Mouse (Mus musculus) embryo, embryonic 9.5 days (tissue): Measurements from ENCODE around the gene Mast4.
A peak's percentile ranks its signal among the peaks of the same experiment; 100 is the strongest.

ENCODE experiments used
- DNase-seq: peaks from one replicate; pipeline ENCODE4 v3.0.0-alpha.2; 2017; ENCODE audit errors: extremely low spot score

The Mast4 gene

GRCm38 (mm10) chr13:102888895-102889490 is 445.3 kb downstream of the Mast4 start:
- no peak for DNase-seq

- no peak for DNase-seq
Measured at GRCm38 (mm10) chr13:102888211-102888610, 446.1 kb downstream of the Mast4 start.

GRCm38 (mm10) chr13:102887534-102887933 is 446.8 kb downstream of the Mast4 start:
- DNase-seq: no peak

GRCm38 (mm10) chr13:102886788-102887187 is 447.5 kb downstream of the Mast4 start:
- no peak for DNase-seq

- DNase-seq: no peak
Measured at GRCm38 (mm10) chr13:102886147-102886546, 448.1 kb downstream of the Mast4 start.

GRCm38 (mm10) chr13:102880381-102881076 is 453.8 kb downstream of the Mast4 start:
- no peak for DNase-seq

- no peak for DNase-seq
Measured at GRCm38 (mm10) chr13:102878631-102879030, 455.7 kb downstream of the Mast4 start.

GRCm38 (mm10) chr13:102877766-102878325 is 456.5 kb downstream of the Mast4 start:
- DNase-seq: no peak

- no peak for DNase-seq
Measured at GRCm38 (mm10) chr13:102877154-102877553, 457.1 kb downstream of the Mast4 start.

- no peak for DNase-seq
Measured at GRCm38 (mm10) chr13:102875520-102875919, 458.8 kb downstream of the Mast4 start.

GRCm38 (mm10) chr13:102875144-102875476 is 459.2 kb downstream of the Mast4 start:
- DNase-seq: no peak

- no peak for DNase-seq
Measured at GRCm38 (mm10) chr13:102874465-102875143, 459.7 kb downstream of the Mast4 start.

- DNase-seq: no peak
Measured at GRCm38 (mm10) chr13:102873412-102874016, 460.8 kb downstream of the Mast4 start.

GRCm38 (mm10) chr13:102871380-102872104 is 462.8 kb downstream of the Mast4 start:
- DNase-seq: no peak

GRCm38 (mm10) chr13:102869541-102869940 is 464.8 kb downstream of the Mast4 start:
- DNase-seq: no peak

GRCm38 (mm10) chr13:102866816-102867215 is 467.5 kb downstream of the Mast4 start:
- no peak for DNase-seq

- no peak for DNase-seq
Measured at GRCm38 (mm10) chr13:102865971-102866724, 468.1 kb downstream of the Mast4 start.

GRCm38 (mm10) chr13:102865494-102865893 is 468.8 kb downstream of the Mast4 start:
- no peak for DNase-seq

GRCm38 (mm10) chr13:102864840-102865239 is 469.5 kb downstream of the Mast4 start:
- no peak for DNase-seq

GRCm38 (mm10) chr13:102864079-102864478 is 470.2 kb downstream of the Mast4 start:
- no peak for DNase-seq

- peak; percentile 35 for DNase-seq
Measured at GRCm38 (mm10) chr13:102862981-102863380, 471.3 kb downstream of the Mast4 start.
